Mouse (Mus musculus): ENCODE results near the gene Tmem246.
"Not testable (repeated sequence)": the region's sequence is repeated elsewhere in the genome, so short reads cannot be mapped to it uniquely, and the experiment has no call there.

Tmem246 gene

DNA sequence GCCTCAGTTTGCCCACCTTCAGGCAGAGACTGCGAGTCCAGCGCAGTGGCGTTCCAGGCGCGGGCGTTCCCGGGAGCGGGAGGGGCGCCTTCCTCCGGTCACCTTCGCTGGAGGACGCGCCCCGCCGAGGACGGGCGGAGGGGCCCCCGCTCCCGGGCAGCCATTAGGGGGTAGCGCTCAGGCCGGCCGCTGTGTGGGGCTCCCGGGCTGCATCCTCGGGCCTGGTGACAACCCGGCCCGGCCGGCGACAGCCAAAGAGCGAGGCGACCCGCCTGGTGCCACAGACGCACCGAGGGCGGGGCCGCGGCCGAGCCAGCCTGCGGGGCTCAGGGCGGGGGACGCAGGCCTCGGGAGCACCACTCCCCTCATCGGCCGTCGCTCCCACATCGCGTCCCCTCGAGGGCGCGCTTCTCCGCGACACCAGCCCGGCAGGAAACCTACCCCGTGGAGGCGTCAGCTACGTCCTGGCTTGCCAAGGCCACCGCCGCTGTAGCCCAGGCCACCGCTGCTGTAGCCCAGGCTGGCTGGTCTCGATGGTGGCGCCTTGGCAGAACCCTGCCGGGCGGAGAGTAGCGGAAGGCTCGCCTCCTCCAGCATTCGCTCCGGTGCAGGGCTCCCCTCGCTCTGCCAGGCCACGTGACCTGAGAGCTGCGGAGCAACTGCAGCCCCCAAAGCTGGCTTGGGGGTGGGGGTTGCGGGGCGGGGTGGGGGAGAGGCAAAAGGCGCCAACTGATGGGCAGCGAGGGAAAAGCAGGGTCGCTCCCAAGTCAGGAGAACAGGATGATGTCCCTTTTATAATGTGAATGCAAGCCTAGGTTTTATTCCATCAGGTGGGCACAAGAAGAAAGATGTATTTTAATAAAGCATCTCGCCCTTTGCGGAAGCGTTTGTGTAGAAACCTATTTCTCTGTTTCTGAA is at the start of gene Tmem246:
Gene Tmem246, minus strand, starts transcription at position 694 of the 918 bp plus-strand sequence.
- in situ Hi-C loops (cut with MboI): no loop called here

DNA sequence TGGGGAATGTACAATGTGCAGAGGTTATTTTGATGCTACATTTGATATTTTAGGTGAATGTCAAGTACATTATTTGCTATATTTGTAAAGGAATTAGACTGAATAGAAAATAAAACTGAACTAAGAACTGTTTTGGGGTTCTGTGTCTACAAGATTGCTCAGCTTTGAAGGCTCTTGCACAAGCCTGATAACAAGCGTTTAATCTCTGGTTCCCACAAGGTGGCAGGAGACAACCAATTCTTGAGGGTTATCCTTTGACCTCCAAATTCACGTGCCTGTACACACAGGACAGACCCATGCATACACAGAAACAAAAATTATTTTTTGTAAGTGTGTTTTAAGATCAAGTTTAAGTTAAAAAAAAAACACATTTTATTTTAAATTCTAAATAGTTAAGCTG is 42.2 kb upstream of the Tmem246 start:
- in situ Hi-C loops (cut with MboI): loop anchor here (10.0 kb wide), 1 partner anchor 115 kb away; the partner anchor contains the start of genes Mrpl50 and Zfp189

DNA sequence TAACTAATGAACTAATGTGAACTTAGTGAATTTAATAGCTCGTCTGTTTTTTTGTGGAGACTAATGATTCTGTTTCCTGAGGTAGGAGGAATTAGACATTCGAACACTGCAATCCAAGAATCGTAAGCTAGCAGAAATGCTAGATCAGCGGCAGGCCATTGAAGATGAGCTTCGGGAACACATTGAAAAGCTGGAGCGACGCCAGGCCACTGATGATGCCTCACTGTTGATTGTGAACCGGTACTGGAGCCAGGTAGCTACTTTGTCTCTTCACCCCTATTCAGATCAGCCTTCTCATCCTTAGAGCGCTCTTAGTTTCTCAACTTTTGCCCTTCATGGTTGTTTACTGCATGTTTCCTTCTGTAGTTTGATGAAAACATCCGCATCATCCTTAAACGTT is 40.1 kb upstream of the Tmem246 start:
- in situ Hi-C loops (cut with MboI): loop anchor here (10.0 kb wide), 1 partner anchor 113 kb away; the partner anchor contains the start of genes Mrpl50 and Zfp189

DNA sequence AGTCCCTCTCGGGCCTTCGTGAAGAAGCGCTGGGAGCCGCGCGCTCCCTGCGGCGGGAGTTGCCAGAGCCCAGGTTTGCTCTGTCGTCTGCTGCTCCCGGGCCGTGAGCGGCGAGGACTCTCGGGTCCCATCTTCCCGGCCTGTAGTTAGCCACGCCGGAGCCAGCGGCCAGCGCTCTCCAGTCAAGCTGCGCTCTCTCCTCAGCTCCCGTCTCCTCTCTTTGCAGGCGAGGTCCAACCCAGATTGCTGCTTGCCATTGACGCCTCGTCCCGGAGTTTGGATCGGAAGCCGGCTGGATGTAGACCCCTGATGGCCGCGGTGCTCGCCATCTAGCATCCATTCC is 34.4 kb upstream of the Tmem246 start:
- in situ Hi-C loops (cut with MboI): loop anchor here (10.0 kb wide), 1 partner anchor 107 kb away; the partner anchor contains the start of genes Mrpl50 and Zfp189

- in situ Hi-C loops (cut with MboI): loop anchor here (10.0 kb wide), 1 partner anchor 107 kb away; the partner anchor contains the start of genes Mrpl50 and Zfp189
These were observed 33.9 kb upstream of the Tmem246 start, which contains the start of gene Rnf20 for GRCm38 (mm10) chr4:49631319-49632138. TSS of gene Rnf20 (plus strand) at chr4:49632006.

DNA sequence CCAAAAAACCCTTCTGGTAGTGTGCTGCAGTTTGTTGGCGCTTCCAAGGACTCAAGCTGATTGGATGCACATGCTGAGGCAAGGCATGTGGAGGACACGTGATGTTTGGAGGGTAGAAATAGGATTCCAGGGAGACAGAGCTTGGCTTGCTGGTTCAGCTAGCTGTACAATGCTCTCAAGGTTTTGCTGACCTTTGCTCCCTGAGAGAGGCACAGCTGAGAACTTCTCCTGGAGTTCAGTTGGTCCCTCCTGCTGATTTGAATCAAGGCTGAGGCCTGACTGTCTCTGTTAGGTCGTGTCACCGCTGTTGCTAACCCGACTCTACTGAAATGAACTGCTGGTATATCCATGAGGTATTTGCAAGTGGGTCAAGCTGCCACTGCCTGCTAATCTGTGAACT is 31.3 kb upstream of the Tmem246 start:
- in situ Hi-C loops (cut with MboI): no loop called here

GRCm38 (mm10) chr4:49626973-49627372 is 29.3 kb upstream of the Tmem246 start:
- in situ Hi-C loops (cut with MboI): no loop called here

DNA sequence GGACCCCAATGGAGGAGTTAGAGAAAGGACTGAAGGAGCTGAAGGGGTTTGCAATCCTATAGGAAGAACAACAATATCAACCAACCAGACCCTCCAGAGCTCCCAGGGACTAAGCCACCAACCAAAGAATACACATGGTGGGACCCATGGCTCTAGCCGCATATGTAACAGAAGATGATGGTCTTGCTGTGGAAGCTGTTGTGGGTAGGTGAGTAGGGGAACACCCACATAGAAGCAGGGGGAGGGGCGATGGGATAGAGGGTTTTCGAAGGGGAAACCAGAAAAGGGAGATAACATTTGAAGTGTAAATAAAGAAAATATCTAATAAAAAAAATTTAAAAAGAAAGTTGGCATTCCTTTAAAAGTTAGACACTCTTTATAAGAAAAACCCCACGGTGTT is 27.3 kb upstream of the Tmem246 start:
- in situ Hi-C loops (cut with MboI): not testable (repeated sequence)

GRCm38 (mm10) chr4:49623916-49624315 is 26.2 kb upstream of the Tmem246 start:
- in situ Hi-C loops (cut with MboI): no loop called here

- in situ Hi-C loops (cut with MboI): no loop called here
These were observed 24.6 kb upstream of the Tmem246 start for GRCm38 (mm10) chr4:49622272-49622671.

DNA sequence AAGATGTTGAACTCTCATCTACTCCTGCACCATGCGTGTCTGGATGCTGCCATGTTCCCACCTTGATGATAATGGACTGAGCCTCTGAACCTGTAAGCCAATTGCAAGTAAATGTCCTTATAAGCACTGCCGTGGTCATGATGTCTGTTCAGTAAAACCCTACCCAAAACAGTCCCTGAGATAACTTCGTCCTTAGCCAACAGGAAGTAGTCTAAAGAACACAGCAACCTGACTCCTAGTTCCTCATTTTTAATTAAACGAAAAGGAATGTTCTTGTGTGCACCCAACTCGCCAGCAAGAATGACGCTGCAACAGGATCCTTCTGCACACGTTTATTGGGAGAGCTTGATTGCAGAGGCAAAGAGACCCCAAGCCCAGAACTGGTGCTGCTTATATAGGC is 22.2 kb upstream of the Tmem246 start:
- in situ Hi-C loops (cut with MboI): not testable (repeated sequence)

GRCm38 (mm10) chr4:49616924-49617323 is 19.2 kb upstream of the Tmem246 start:
- in situ Hi-C loops (cut with MboI): no loop called here

DNA sequence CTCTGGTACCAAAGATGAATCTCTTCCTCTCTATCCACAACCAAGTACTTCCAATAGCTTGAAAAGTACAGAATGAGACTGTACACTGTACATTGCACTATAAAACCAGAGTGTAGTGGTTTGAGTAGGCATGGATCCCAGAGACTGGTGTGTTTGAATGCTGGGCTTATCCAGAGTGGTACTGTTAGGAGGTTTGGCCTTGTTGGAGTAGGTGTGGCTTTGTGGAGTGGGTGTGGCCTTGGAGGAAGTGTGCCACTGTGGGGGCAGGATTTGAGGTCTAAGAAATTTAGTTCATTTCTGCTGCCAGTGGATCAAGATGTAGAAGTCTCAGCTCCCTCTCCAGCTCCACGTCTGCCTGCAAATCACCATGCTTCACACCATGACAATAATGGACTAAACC is 7.8 kb upstream of the Tmem246 start:
- in situ Hi-C loops (cut with MboI): no loop called here

DNA sequence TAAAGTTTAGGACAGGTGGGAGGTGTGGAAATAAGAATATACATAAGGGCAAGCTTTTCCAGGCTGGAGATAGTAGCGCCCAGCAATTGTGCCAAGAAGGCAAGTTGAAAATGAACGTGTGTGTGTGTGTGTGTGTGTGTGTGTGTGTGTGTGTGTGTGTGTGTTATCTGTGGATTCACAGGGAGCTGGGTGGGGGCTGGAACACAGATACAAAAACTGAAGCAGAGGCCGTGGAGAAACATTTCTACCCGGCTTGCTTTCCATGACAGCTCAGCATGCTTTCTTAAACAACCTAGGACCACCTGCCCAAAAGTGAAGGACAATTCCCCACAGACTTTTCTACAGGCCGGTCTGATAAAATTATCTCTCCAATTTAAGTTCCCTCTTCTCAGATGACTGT is 6.9 kb upstream of the Tmem246 start:
- in situ Hi-C loops (cut with MboI): no loop called here

- in situ Hi-C loops (cut with MboI): no loop called here
These were observed 6.4 kb upstream of the Tmem246 start for GRCm38 (mm10) chr4:49604016-49604546.

- in situ Hi-C loops (cut with MboI): no loop called here
These were observed 5.5 kb upstream of the Tmem246 start for GRCm38 (mm10) chr4:49603161-49603560.

GRCm38 (mm10) chr4:49596846-49597182 is 862 bp downstream of the Tmem246 start:
- in situ Hi-C loops (cut with MboI): no loop called here

GRCm38 (mm10) chr4:49590152-49590551 is 7.5 kb downstream of the Tmem246 start:
- in situ Hi-C loops (cut with MboI): no loop called here

GRCm38 (mm10) chr4:49586811-49587210 is 10.9 kb downstream of the Tmem246 start:
- in situ Hi-C loops (cut with MboI): no loop called here

DNA sequence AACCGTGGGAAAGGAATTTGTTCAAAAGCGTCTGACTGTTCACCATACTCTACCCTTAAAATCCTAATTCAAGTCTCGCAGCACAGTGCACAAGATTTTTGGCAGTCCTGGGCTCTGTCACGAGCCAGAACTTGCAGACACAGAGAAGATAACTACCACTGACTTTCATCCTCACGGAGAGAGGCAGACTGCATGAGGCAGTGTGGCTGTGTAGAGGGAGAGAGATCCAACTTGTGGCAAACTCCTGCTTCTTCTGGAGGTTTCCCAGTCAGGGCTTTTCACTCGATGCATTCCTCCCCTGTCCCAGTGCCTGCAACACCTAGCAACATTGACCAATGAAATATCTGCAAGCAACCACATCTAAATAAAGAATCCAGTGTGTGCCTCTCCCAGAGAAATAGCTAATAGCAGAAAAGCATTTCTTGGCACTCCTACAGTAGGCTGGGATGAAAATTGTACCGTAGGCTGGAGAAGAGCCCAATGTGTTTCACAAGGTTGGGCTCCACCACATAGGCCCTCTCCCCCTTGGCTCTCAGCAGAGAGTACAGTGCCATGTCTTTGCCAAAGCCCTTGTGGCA is 12.1 kb downstream of the Tmem246 start:
- in situ Hi-C loops (cut with MboI): no loop called here

DNA sequence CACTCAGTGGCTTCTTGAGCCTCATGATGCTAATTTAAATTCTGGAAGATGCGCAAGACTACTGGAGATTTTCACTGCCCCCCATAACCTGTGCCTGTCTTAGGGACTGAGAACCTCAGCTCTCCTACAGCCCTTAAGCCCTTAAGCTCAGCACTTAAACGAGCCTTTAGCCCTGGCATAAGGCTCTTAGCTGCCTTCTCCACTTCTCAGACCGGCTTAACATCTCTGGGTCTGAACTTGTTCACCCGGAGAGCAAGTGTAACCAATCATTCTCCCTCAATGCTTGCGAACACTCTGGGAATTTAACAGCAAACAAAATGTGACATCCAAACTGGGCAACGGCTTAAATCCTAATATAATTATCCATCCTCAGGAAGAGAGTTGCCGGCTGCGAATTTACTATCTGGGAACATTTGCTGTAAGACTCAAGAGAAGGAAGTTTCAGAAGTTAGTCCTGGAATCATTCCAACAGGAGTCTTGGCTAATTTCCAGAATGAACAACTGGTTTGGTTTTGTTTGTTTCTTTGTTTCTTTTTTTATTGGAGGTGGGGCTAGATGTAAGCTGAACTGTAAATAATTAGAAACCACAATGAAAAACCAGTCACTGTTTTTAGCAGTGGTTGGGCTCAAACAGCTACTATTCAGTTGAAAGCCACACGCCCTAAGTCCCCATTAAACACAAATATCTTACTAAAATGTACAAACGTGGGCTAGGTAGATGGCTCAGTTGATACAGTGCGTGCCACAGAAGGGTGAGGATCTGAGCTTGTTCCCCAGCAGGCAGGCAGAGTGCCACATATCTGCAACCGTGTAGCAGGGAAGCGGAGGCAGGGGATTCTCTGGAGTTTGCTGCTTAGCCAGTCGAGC is 13.5 kb downstream of the Tmem246 start:
- in situ Hi-C loops (cut with MboI): no loop called here
